In genomic region chr8:11544386-11544785, GRCm38 (mm10) we compare ENCODE assay signal across 9 mouse cellular contexts. TPM values are rescaled to one million over a fixed set of nuclear protein-coding genes. Genes with fewer than 3 reads are reported as not detected.
DNase-seq lines count a peak whose midpoint lies in the region.
"Had no signal": no experiment of that assay in that cellular context is flagged by ENCODE, and none has a peak within 500 bp of the region (broad histone marks: within the 10 kb centered on the region; RNA-seq: fewer than 3 reads in every experiment).

No protein-coding gene starts in this region.

- H3K36me3 ChIP-seq in limb, embryonic 10.5 days = peaks cover 60% of the 10 kb centered on the region

- H3K27ac ChIP-seq in limb, embryonic 10.5 days = no peak overlapping the region
- H3K27ac ChIP-seq: neural tube, embryonic 12.5 days had no signal

- 51% methylated on average over 3 of the region's 3 CpGs for WGBS in limb, embryonic 10.5 days

- no peaks in the 10 kb centered on the region for H3K9me3 ChIP-seq in limb, embryonic 10.5 days (replicated peaks)
- H3K9me3 ChIP-seq: neural tube, embryonic 12.5 days had no signal

- peak; percentile 60 for DNase-seq in gastrocnemius, adult 18-20 months (ENCODE audit: low spot score)
- DNase-seq in gastrocnemius, postnatal 25 days = no peak
- DNase-seq in urinary bladder, postnatal 25 days (ENCODE audit: low spot score) = peak; percentile 23
- no peak for DNase-seq in urinary bladder, postnatal 4 days (ENCODE audit: low spot score in 2 of 2)
- peak; percentile 33 for DNase-seq in embryo, embryonic 10.5 days (ENCODE audit: low spot score)
- peak; percentile 52 for DNase-seq in limb, embryonic 10.5 days (ENCODE audit: low spot score)
- peak; percentile 33 for DNase-seq in retina, postnatal 7 days (ENCODE audit: low read depth, low spot score)
- no peak for DNase-seq in yolk sac, embryonic 10.5 days (ENCODE audit: low spot score)

- H3K4me1 ChIP-seq in limb, embryonic 10.5 days = no peaks in the 10 kb centered on the region
- H3K4me1 ChIP-seq: neural tube, embryonic 12.5 days had no signal

- H3K27me3 ChIP-seq in limb, embryonic 10.5 days (ENCODE audit: low read depth, poor library complexity, severe bottlenecking) = no peaks in the 10 kb centered on the region
- H3K27me3 ChIP-seq: neural tube, embryonic 12.5 days had no signal

- H3K4me3 ChIP-seq in limb, embryonic 10.5 days = no peak overlapping the region
- H3K4me3 ChIP-seq: neural tube, embryonic 12.5 days had no signal

RNA-seq across cellular contexts. Expression of gene Cars2, which starts 6.2 kb away (rescaled TPM):
- 10 to 100 TPM; 13.6 to 15.4 TPM for total RNA-seq in gastrocnemius, adult 18-20 months (2021)
- 10 to 100 TPM; 14.7 to 15.0 TPM for total RNA-seq in gastrocnemius, postnatal 25 days (2021)
- 18.4 and 20.1 TPM in 2 replicates for polyA plus RNA-seq in limb, embryonic 10.5 days (2016; fragmentation: Nextera tagmentation; extraction: Ambion mirVana)

RNA-seq across cellular contexts. Expression of gene Ing1, which starts 11.0 kb away (rescaled TPM):
- 10 to 100 TPM; 11.6 to 14.4 TPM for total RNA-seq in gastrocnemius, adult 18-20 months (2021)
- 10 to 100 TPM; 16.7 to 16.9 TPM for total RNA-seq in gastrocnemius, postnatal 25 days (2021)
- polyA plus RNA-seq in limb, embryonic 10.5 days (2016; fragmentation: Nextera tagmentation; extraction: Ambion mirVana) = 39.7 and 40.8 TPM in 2 replicates

RNA-seq across cellular contexts. Expression of gene Naxd, which starts 47.1 kb away (rescaled TPM):
- 10 to 100 TPM; 25.4 to 26.0 TPM for total RNA-seq in gastrocnemius, adult 18-20 months (2021)
- 10 to 100 TPM; 26.3 to 28.9 TPM for total RNA-seq in gastrocnemius, postnatal 25 days (2021)
- polyA plus RNA-seq in limb, embryonic 10.5 days (2016; fragmentation: Nextera tagmentation; extraction: Ambion mirVana) = 105 and 116 TPM in 2 replicates

Comparison
In these comparisons a context has a peak if more than half of its experiments do, and no peak if none do; other contexts are left out.
1. DNase-seq: peak in gastrocnemius, adult 18-20 months (single experiment), urinary bladder, postnatal 25 days (single experiment), embryo, embryonic 10.5 days (single experiment), limb, embryonic 10.5 days (single experiment) and retina, postnatal 7 days (single experiment); none in gastrocnemius, postnatal 25 days (single experiment), urinary bladder, postnatal 4 days (0 of 2) and yolk sac, embryonic 10.5 days (single experiment).